Mouse (Mus musculus) thymus, adult 2 months (tissue): Measurements from ENCODE around the gene Rabep1. TPM values are rescaled to one million over a fixed set of nuclear protein-coding genes. Genes with fewer than 3 reads are reported as not detected.
"Not testable (repeated sequence)": the region's sequence is repeated elsewhere in the genome, so short reads cannot be mapped to it uniquely, and the experiment has no call there.

ENCODE experiments used
- DNase-seq: peaks from one replicate; pipeline ENCODE4 v3.0.0; 2021
- H3K27ac ChIP-seq: fragments of 200-500 bp; 2 replicates; pipeline ENCODE4 v1.5.1; 2012; ENCODE audit warnings: low read length, control low read depth; ENCODE audit not compliant: control insufficient read depth, insufficient read depth
- H3K27me3 ChIP-seq: fragments of 200-500 bp; 2 replicates; pipeline ENCODE4 v1.6.1; 2012; ENCODE audit warnings: mild to moderate bottlenecking, low read length, moderate library complexity, mixed read lengths; ENCODE audit not compliant: control insufficient read depth, insufficient read depth
- H3K36me3 ChIP-seq: fragments of 200-500 bp; 2 replicates; pipeline ENCODE4 v1.6.1; 2012; ENCODE audit warnings: mild to moderate bottlenecking, low read length, moderate library complexity; ENCODE audit not compliant: control insufficient read depth, insufficient read depth
- H3K4me1 ChIP-seq: fragments of 200-500 bp; replicated peaks from 2 replicates; pipeline ENCODE4 v1.6.1; 2012; ENCODE audit warnings: low read length; ENCODE audit not compliant: control insufficient read depth, insufficient read depth
- H3K4me3 ChIP-seq: fragments of 200-500 bp; 2 replicates; pipeline ENCODE4 v1.5.1; 2012; ENCODE audit warnings: mild to moderate bottlenecking, low read length, control low read depth, moderate library complexity; ENCODE audit not compliant: control insufficient read depth, insufficient read depth
- CTCF ChIP-seq: fragments of 200-500 bp; IDR thresholded peaks from 2 replicates; pipeline ENCODE4 v1.5.1; 2012; ENCODE audit warnings: mild to moderate bottlenecking, control low read depth, low read length, moderate library complexity, borderline replicate concordance; ENCODE audit not compliant: control insufficient read depth, poor library complexity, insufficient read depth; ENCODE audit errors: extremely low read depth
- POLR2A ChIP-seq: fragments of 200-500 bp; IDR thresholded peaks from 2 replicates; pipeline ENCODE4 v1.6.1; 2012; ENCODE audit warnings: mild to moderate bottlenecking, low read length, control low read depth, moderate library complexity; ENCODE audit not compliant: control insufficient read depth, poor library complexity, insufficient read depth; ENCODE audit errors: extremely low read depth
- WGBS: fragments of 180-500 bp; shearing (Covaris S2); methylation state at CpG from one replicate; pipeline ENCODE4 v1.1.7; 2018; 5-methylcytosine and 5-hydroxymethylcytosine counted together
- polyA plus RNA-seq: library from polyadenylated mRNA; depleted of rRNA; stranded (reverse); fragments of >200 nt; gene quantifications from 2 replicates; pipeline ENCODE4 v1.2.3, GENCODE M21; 2012

Gene Rabep1
- polyA plus RNA-seq, 1 experiment = 3.7 TPM

- peaks cover 13% of the 10 kb centered on the region for H3K4me1 ChIP-seq
- WGBS = 93% methylated on average over 4 of the region's 4 CpGs
- no peak overlapping the region for H3K4me3 ChIP-seq
- H3K36me3 ChIP-seq = no peaks in the 10 kb centered on the region
- H3K27me3 ChIP-seq = no peaks in the 10 kb centered on the region
- TF ChIP-seq POLR2A = no peak
- no peak for TF ChIP-seq CTCF
- no peak for DNase-seq
- no peak overlapping the region for H3K27ac ChIP-seq
These were observed 1.6 kb upstream of the Rabep1 start for GRCm38 (mm10) chr11:70842983-70843382.

GRCm38 (mm10) chr11:70843701-70844551, 652 bp upstream of the Rabep1 start:
- Histone ChIP-seq H3K27me3 (no peaks in the 10 kb centered on the region), H3K4me3 (peak overlapping the region; percentile 82; the same call in 1 of the 2 replicates), H3K4me1 (peaks cover 13% of the 10 kb centered on the region), H3K27ac (no peak overlapping the region), H3K36me3 (no peaks in the 10 kb centered on the region)
- TF ChIP-seq CTCF = no peak
- no peak for TF ChIP-seq POLR2A
- WGBS = 47% methylated on average over 12 of the region's 12 CpGs
- peak; percentile 2 for DNase-seq

GRCm38 (mm10) chr11:70845457-70845978, 940 bp downstream of the Rabep1 start:
- TF ChIP-seq CTCF (no peak), POLR2A (no peak)
- Histone ChIP-seq H3K36me3 (no peaks in the 10 kb centered on the region), H3K27ac (no peak overlapping the region), H3K27me3 (no peaks in the 10 kb centered on the region), H3K4me3 (peak overlapping the region; percentile 82), H3K4me1 (peaks cover 13% of the 10 kb centered on the region)
- no peak for DNase-seq
- WGBS = 13% methylated on average over 19 of the region's 19 CpGs

GRCm38 (mm10) chr11:70846029-70846428, 1.5 kb downstream of the Rabep1 start:
- TF ChIP-seq CTCF (no peak), POLR2A (no peak)
- Histone ChIP-seq H3K4me3 (no peak overlapping the region), H3K4me1 (peaks cover 13% of the 10 kb centered on the region), H3K27ac (no peak overlapping the region), H3K36me3 (no peaks in the 10 kb centered on the region), H3K27me3 (no peaks in the 10 kb centered on the region)
- no peak for DNase-seq
- 24% methylated on average over 2 of the region's 2 CpGs for WGBS

- no peaks in the 10 kb centered on the region for H3K27me3 ChIP-seq
- WGBS = 96% methylated on average over 1 of the region's 1 CpGs
- no peaks in the 10 kb centered on the region for H3K4me1 ChIP-seq
- DNase-seq = no peak
- TF ChIP-seq CTCF (no peak), POLR2A (no peak)
- H3K36me3 ChIP-seq = no peaks in the 10 kb centered on the region
- H3K27ac ChIP-seq = no peak overlapping the region
- no peak overlapping the region for H3K4me3 ChIP-seq
These were observed 15.8 kb downstream of the Rabep1 start for GRCm38 (mm10) chr11:70860371-70860770.

GRCm38 (mm10) chr11:70863204-70863603, 18.6 kb downstream of the Rabep1 start:
- not testable (repeated sequence) for H3K27me3 ChIP-seq, H3K27ac ChIP-seq, H3K4me3 ChIP-seq, DNase-seq, H3K4me1 ChIP-seq, H3K36me3 ChIP-seq
- WGBS = 71% methylated on average over 2 of the region's 2 CpGs

GRCm38 (mm10) chr11:70865223-70865622, 20.6 kb downstream of the Rabep1 start:
- no peaks in the 10 kb centered on the region for H3K27me3 ChIP-seq
- no peak for DNase-seq
- no peak overlapping the region for H3K4me3 ChIP-seq
- TF ChIP-seq POLR2A = no peak
- no peak overlapping the region for H3K27ac ChIP-seq
- 98% methylated on average over 2 of the region's 2 CpGs for WGBS
- no peaks in the 10 kb centered on the region for H3K36me3 ChIP-seq
- H3K4me1 ChIP-seq = no peaks in the 10 kb centered on the region
